ENCODE assay signal across 9 mouse cellular contexts in genomic region chr10:70183210-70184080, GRCm38 (mm10). TPM values are rescaled to one million over a fixed set of nuclear protein-coding genes. Genes with fewer than 3 reads are reported as not detected.
DNase-seq lines count a peak whose midpoint lies in the region.
"Had no signal": no experiment of that assay in that cellular context is flagged by ENCODE, and none has a peak within 500 bp of the region (broad histone marks: within the 10 kb centered on the region; RNA-seq: fewer than 3 reads in every experiment).

No protein-coding gene starts in this region.

- peak; percentile 44 for DNase-seq in gastrocnemius, adult 18-20 months (ENCODE audit: low spot score)
- no peak for DNase-seq in gastrocnemius, postnatal 4 days (ENCODE audit: low spot score in 2 of 2)
- peak; percentile 21 for DNase-seq in fat pad, adult 2 months (ENCODE audit: extremely low read depth, low read depth, low spot score)
- peak; percentile 54 for DNase-seq in kidney, adult 11 months
- peak; percentile 30 to 67 for DNase-seq in lung, postnatal 4 days
- no peak for DNase-seq in yolk sac, embryonic 10.5 days (ENCODE audit: low spot score)
- DNase-seq in frontal cortex, postnatal 36 days (ENCODE audit: low spot score in 2 of 2): no peak
- no peak for DNase-seq in cerebellum, postnatal 4 days (ENCODE audit: low spot score in 2 of 2)

RNA-seq across cellular contexts. Expression of gene Mrln, which starts 21.0 kb away (rescaled TPM):
- 100 to 1,000 TPM; 203 to 226 TPM for total RNA-seq in gastrocnemius, adult 18-20 months (2021)
- total RNA-seq in gastrocnemius, postnatal 4 days (2021): 100 to 1,000 TPM; 151 to 157 TPM
- total RNA-seq: left cerebral cortex, postnatal 10 days had no signal

Comparison
In these comparisons a context has a peak if more than half of its experiments do, and no peak if none do; other contexts are left out.
1. DNase-seq: peak in gastrocnemius, adult 18-20 months (single experiment), fat pad, adult 2 months (single experiment), kidney, adult 11 months (single experiment) and lung, postnatal 4 days (2 of 2); none in gastrocnemius, postnatal 4 days (0 of 2), yolk sac, embryonic 10.5 days (single experiment), frontal cortex, postnatal 36 days (0 of 2) and cerebellum, postnatal 4 days (0 of 2).